Mouse (Mus musculus) lung, postnatal 36 days (tissue): ENCODE data around the gene Prpf6.
A peak's percentile ranks its signal among the peaks of the same experiment; 100 is the strongest.

Experiments
- DNase-seq: peaks from one replicate; pipeline ENCODE4 v3.0.0; 2022; ENCODE audit warnings: mixed read lengths

The Prpf6 gene

DNA sequence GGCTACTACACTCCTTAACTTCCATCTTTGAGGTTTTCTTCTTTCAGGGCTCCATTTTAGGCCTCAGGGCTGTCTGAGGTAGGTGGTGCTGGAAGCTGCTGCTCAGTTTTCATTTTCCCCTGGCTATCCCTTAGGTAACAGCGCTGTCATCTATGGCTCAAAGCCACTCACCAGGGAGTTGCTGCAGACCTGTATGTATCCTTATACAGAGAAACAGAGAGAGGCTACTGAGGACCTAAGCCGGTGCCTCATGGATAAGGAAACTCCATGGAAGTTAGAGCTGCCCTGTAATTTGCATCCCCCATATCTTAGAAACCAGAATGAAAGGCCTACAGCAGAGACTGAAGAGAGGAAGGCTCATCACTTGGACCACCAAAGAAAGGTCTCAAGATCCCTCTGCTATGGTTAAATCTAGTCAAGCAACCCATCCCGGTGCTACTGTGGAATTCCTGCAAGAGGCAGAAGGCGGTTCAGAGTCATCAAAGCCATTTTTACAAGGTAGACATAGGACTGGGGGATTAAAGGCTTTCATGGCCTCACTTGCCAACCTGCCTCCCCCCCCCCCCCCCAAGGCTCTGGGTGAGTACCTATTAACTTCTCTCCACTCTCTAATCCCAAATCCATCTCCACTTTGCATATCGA, 11.4 kb upstream of the Prpf6 start:
- no peak for DNase-seq

DNA sequence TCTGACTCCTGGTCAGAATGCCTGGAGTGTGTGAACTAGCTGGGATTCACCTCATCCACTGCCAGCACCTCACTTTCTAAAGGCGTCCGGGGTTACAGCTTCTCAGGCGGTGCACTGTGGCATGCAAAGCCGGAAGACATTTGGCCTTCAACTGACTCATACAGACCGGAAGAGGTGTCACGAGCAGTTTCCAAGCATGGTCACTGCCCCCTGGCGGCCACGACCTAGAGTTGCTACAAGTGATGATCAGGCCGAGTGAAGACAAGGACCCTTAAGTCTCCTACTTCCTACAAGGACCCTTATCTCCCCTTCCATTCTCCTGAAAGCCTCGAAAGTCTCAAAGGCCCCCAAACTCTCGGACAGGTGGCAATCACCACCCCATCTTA, 10.7 kb upstream of the Prpf6 start:
- DNase-seq = peak; percentile 92

DNA sequence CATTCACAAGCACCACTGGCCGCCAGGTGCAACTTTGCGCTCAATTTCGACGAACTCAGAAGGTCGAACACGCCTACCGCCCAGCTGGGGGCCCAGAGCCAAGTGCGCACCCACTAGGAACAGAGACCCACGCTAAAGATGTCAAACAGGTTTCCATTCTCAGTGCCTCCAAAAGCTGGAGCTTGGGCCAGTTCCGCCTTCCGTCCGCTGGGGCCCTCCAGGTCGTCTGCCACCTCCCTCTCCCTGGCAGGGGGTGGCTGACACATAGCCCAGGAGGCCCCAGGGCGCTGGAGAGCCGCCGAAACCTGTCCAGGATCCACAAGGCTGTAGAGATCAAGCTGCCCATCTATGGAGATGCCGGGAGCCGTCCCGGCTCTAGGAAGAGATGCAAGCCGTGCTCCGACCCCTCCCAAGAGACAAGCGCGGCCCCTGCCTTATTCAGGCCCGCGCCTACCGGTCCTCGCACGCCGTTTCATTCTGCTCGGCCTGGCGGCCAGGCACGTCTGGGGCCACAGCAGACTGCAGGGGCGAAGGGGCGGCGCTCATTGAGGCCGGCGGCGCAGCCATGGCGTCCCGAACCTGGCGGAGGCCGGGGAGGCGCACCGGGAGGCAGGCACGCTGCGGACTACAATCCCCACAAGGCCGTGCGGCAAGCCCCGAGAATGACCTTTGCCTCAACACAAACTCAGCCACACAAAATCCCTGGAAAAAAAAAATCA, 10.1 kb upstream of the Prpf6 start:
- peak; percentile 92 for DNase-seq

DNA sequence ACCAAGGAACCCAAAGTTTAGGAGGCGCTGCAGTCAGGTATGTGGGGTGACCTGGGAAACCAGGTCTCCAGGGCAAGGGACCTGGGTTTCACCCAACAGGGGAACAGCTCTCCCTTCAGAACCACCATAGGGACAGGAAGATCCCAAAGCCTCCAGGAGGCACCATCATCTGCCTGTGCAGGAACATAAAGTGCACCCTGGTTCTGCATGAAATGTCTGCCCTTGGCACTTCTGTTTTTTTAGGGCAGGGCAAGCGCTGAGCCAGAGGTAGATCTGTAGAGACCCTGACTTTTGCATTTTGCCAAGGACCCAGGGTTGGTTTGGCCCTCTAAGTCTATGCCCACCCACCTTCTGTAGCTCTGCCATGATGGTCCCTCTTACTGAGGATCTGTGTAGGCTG, 9.3 kb upstream of the Prpf6 start:
- DNase-seq = no peak

DNA sequence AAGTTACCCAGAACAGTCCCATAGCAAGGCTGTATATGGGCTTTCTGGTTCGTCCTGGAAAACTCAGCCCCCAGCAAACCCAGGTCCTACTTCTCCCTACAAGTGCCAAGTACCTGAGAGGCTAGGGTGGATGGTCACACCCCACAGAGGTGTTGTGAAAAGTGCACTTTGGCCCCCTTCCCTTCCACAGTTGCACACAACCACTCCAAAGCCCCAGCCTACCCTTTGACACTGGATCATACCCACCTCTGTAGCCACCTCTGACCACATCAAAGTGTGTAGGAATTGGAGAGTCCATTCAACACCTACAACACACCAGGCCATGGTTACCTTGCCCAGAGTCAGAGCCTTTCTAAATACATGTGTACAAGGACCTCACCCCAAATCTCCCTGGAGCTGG, 8.7 kb upstream of the Prpf6 start:
- no peak for DNase-seq

DNA sequence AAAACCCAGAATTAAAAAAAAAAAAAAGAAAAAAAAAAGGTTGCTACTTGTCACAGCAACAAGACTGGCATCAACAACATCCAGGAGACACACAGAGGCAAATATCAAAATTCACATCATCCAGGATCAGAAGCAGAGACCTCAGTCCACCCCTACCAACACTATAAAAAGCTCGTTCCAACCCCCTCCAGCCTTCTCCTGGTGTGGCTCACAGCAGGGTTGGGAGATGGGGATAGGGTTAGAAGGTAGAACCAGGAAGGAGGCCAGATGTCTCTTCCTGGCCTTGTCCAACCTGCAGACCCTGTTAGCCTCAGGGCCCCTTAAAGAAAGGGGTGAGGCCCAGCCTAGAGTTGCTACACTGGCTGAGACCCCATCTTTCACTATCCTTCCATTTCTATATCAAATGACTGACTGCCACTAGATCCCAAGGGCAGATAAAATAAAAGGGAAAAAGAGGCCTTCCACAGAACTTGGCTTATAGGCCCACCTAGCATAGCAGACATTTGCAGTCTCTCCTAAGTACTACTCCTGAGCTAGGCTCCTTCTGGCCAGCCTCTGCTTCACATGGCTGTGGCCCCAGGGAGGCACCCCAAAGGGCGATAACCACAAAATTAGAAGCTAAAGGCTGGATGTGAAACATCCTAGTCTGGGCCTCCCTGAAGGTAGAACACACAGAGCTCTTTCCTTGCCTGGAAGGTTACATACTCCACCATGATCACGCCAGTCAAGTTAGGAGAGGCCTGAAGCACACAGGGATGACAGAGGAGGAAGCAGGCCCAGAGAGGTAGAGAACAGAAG, 8.0 kb upstream of the Prpf6 start:
- DNase-seq = no peak

DNA sequence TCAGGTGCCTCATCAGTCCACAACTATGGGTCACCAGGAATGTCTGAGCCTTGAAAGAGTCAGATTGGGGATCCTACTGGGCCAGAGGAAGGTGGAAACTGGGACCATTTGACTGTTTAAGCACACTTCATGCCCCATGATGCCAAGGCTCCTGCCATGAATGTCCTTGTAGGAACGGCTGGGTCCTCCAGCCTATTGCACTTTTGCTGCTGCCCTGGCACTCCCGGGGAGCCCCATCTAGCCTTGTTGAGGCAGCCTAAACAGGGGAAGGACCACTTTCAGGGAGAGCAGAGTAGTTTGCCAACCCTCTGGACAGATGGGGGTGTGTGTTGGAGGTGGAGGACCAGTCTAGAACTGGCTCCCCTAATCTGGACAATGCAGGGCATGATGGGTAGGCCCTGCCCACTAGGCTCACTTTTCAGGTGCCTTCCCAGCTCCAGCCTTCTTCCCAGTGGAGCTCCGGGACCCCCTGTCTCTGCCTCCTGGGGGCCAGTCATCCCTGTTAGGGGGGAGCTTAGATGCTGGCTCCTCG, 7.2 kb upstream of the Prpf6 start, which contains the start of gene Uckl1:
Uckl1 (minus strand) TSS at position 482 of the 532 bp plus-strand sequence.
- no peak for DNase-seq

DNA sequence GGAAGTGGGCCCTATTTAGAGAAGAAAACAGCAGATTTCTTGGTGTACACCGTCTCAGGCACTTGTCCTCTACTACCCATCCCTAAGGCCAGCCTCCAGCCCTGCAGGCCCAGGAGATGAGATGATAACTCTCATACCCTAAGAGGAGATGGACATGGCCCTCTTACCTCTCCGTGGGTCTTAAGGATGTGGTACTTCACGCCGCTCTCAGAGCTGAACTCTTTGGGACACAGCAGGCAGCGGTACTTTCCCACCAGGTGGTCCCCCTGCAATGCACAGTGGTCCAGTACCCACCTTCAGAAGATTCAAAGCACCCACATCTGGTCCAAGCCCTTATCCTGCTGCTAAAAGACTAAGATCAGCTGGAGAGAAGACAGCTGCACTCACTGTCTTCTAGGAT, 6.2 kb upstream of the Prpf6 start:
- DNase-seq = no peak

DNA sequence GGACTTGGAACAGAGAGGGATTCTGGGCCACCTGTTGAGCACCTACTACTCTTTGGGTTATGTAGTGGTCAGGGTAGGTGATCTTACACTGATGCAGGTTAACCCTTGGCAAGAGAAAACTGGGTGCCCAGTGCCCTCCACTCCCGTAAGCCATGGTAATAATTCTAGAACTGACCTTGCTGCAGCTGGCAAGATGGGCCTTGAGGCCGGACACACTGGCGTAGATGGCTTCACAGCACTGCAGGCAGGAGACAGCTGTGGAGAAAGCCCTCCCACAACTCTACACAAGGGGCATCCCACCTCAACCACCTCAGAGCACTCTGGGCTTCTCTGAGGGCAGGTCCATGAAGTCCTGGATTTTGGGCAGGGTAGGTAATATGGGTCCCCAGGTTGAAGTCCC, 5.5 kb upstream of the Prpf6 start:
- no peak for DNase-seq

DNA sequence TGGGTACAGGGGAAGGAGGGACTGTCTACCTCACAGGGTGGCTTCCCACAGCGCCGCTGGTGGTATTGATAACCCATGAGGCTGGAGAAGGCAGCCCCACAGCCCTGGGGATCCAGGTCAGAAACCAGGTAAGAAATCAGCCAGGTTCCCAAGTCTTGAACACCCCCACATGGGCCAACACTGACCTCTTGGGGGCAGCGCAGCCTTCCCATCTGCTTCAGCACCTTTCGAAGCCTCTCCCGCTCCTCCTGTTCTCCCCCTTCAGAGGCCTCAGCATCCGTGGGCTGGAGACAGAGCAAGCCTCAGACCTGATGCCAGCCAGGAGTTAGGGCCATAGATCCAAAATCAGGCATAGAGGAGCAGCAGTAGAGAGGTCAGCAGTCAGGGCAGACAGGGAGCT, 3.9 kb upstream of the Prpf6 start:
- DNase-seq = no peak

DNA sequence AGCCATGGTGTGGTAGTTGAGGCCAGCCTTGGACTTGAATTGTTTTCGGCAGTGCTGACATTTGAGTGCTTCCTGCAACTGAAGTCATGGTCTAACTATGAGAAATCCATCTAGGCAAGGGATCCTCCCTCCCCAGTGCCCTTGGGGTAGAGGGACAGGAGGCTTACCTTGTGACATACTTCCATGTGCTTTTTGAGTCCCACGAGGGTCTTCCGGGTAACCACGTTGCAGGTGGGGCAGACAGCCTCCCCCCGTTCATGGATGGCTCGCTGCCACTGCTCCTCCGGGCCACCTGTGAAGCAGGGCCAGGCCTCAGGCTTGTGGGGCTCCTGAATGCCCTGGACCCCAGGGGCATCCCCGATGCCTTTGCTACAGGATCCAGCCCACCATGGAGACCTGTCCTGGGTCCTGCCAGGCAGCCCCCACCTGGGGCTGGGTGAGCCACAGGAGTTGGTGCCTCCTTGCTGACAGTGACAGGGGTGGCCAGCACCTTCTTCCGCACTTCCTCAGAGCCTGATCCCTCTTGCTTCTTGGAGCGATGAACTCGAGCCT, 3.4 kb upstream of the Prpf6 start:
- no peak for DNase-seq

DNA sequence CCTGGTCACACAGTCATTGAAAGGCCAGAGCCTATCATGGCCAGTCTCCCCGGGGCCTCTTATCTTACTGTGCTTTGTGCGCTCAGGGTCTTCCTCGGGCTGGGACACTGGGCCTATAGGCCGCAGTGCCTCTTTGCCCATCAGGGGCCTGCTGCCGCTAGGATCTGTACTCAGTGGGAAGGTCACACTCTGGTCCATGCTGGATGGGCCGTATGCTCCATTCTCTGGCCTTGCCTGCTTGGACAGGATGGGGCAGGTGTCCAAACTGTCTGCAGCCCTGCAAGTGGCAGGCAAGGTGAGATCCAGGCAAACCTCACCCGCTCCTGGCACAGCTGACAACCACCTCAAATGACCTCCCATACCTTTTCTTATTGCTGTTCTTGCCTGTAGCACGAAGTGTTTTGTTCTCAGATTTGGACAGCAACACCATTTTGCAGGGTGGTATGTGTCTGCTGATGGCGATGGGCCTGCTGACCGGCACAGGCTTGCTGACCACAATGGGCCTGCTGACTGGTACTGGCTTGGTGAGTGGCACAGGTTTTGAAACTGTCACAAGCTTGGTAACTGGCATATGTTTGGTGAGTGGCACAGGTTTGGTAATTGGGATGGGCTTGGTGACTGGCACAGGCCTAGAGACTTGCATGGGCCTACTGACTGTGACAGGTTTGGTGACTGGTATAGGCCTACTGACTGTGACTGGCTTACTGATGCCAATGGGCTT, 2.5 kb upstream of the Prpf6 start:
- no peak for DNase-seq

DNA sequence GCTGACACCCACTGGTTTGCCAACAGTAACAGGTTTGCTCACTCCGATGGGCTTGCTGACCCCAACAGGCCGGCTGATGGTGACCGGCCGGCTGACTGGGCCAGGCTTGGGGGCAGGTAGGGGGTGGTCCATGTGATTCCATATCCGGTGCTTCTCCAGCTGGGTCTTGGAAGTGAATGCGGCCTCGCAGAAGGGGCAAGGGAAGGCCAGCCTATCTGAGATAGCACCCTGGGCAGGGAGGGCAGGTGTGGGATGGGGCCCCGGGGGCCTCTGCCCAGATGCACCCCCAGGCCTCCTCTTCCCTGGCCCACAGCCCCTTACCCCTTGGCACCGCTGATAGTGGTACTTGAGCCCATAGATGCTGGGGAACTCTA, 1.9 kb upstream of the Prpf6 start:
- DNase-seq = no peak

DNA sequence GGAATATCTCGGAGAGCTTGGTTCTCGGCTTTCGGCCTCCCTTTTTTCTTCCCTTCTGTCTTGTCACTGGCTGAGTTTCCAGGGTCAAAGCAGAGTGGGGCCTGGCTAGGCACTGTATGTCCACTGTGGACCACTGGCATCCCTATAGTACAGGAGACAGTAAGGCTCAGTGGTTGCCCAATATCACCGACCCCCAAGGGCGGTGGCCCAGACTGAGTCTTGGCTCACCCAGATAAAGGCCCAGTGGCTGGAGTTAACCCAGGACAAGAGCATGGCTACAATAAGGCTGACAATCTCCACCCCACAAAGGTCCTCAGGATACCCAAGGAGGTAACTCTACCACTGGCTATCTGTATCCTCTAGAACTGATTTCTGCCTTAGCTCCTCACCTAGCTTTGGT, 1.2 kb upstream of the Prpf6 start:
- no peak for DNase-seq

DNA sequence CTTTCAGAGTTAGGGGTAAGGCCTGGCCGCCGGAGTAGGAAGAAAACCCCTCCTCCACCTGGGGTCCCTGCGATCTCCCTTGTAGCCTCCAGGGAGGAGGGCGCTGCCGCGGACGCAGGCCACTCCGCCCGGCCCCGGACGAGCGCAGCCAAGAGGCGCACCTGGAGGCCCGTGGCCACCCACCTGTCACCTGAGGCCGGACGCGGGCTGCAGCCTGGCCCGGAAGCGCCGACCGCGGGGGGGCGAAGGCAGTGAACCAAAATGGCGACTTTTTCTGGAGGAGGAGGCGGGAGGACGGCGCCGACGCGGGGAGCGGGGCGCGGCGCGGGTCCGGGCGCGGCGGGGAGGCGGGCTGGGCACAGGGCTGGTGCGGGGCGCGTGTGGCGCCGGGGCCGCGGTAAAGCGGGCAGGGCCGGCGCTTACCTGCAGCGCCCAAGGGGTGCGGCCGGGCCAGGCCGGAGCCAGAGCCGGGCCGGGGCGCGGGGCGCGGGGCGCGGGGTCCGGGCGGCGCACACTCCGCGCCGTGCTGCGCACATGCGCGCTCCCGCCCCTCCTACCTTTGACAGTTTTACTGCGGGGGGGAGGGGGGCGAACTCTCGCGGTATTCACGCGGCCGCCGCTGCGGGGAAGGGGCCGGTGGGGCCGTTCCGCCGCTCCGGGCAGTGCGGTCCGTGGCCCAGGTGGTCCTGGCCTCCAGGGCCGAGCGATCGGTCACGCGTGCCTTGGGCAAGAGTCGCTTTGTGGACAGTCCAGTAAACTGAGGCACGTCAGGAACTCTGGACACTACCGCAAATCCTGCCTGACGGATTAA, 768 bp downstream of the Prpf6 start, which contains the start of gene Zfp512b:
Zfp512b (minus strand) TSS at position 573 of the 811 bp plus-strand sequence.
- peak; percentile 72 for DNase-seq

DNA sequence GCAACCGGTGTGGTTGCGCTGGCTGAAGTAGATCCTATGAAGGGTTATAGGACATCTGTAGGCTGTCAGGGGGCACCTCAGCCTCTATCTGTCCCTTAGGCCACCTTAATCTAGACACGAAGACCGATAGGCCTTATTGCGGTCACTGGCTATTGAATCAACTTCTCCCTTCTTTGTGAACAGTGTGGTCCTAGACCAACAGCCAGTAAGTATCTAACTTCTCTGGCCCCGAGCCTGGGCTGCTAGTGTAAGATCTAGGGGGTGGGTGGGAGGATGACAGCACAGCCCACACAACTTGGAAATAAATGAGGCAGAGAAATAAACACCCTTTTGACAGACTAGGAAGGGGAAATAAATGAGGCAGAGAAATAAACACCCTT, 1.4 kb downstream of the Prpf6 start:
- peak; percentile 46 for DNase-seq

DNA sequence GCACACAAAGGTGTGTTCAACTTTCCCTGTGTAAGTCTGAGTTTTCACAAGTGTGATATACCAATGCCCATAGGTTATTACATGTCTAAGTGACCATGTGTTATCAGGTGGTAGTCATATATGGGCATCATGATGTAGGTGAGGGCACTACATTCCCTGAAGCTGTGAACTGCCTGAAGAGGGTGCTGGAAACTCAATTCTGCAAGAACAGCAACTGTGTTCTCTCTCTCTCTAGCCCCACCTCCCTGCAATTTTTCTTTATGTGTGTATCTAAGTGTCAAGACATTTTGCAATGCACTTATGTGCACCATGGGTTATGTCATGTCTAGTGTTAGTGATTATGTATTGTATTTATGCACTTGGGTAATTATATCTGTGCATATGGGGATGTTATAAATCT, 2.3 kb downstream of the Prpf6 start:
- DNase-seq = no peak

DNA sequence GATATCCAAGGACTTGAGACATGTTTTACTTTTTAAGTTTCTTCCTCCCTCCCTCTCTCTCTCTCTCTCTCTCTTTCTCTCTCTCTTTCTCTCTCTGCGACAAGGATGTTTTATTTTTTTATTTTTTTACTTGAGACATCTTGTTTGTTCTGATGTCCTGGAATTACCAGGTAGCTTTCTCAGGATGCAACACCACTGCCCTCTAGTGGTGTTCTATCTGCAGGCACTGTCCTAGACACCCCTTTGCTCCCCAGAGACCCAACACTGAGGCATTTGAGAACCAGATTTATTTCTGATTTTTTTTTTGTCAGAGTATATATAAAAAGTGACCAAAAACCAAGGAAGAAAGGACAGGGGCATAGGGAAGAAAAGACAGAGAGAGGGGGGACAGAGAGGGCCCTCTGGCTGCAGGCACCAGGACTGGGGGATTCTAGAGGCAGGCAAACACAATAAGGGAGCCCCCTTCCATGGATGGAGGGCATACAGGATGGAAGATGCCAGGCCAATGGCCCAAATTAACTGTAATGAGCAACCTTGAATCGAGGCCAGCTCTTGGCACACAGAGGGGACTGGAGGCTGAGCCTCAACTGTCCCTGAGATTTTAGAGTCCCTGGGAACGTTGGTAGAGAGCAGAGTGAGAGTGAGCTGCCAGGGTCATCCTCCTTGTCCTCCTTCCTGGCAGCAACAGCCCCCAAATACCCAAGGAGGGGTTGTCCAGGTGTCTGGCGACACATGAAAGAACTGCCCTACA, 3.5 kb downstream of the Prpf6 start:
- peak; percentile 74 for DNase-seq

DNA sequence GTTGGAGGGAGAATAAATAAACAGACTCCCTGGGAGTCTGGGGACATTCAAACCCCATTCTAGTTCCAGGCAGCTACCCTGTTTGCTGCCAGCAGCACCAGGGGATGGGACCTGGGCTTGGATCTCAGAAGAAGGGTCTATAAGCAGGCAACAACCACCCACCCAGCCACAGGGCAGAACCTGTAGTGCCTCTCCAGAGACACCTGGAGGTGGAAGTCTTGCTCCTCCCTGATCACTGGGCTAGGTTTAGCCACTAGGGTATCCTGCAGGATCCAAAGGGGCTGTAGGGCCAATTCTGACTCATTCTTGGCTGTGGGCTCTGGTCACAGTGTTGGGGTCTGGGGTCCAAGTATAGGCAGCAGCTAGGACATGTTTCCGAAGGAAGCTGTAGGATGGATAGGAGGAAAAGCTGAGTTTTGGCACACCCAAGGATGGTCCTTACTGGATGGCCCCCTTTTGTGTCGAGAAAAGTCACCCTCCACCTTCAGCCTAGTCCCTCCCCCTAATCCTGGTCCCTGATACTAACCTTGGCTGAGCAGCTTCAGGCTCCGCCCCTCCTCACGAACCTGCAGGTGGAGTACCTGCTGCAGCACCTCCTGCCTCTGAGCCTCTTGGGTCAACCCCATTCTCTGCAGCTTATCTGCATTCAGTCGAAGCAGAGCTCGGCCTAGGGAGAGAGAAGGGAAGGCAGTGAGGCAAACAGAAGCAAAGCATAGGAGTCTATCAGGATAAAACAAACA, 4.7 kb downstream of the Prpf6 start:
- DNase-seq = no peak

DNA sequence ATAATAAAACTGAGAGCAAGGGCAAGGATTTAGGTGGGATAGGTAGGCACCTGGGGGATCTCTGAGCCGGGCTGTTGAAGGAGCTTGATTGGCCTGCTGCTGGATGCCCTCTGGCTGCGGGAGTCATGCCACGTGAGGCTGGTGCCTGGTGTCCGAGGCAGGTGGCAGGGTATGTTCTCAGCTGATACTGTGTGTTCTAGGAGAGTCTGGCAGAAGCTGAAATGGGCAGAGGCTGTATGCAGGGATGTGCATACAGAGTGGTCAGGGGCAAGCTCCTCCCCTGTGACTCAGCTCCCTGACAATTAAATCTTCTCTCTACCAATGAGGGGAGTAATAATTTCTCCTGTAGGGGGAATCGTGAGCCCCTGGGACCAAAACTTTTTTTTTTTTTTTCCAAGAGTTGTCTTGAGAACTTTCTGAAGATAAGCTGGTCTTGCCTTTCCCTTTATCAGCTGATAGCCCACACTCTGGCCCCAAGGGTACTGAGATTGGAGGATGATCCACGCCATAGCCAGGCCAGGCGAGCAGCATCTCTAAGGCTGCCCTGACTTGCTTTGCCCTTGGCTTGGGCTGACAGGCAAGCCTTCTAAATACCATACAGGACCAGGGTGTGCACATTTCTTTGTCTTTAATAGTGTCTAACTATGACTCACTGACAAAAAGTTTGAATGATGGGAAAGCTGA, 5.9 kb downstream of the Prpf6 start:
- DNase-seq = no peak
